Mouse (Mus musculus) brain, embryonic 14.5 days (tissue): ENCODE measurements at regions not wholly inside any gene's neighbourhood (a gene's known extent, or its start where the extent isn't known, plus 50 kb on each side); places are given as distances from the start of the nearest gene placed in this dataset.

ENCODE experiments used
- CTCF ChIP-seq: fragments of 200-500 bp; IDR thresholded peaks from 2 replicates; pipeline ENCODE4 v1.5.1; 2012; ENCODE audit warnings: inconsistent platforms, mild to moderate bottlenecking, moderate library complexity, borderline replicate concordance; ENCODE audit not compliant: insufficient read depth, insufficient read length; ENCODE audit errors: extremely low read depth
- POLR2A ChIP-seq: fragments of 200-500 bp; IDR thresholded peaks from 2 replicates; pipeline ENCODE4 v1.6.1; 2012; ENCODE audit warnings: mild to moderate bottlenecking, inconsistent platforms, borderline replicate concordance; ENCODE audit not compliant: poor library complexity, insufficient read depth, insufficient read length, severe bottlenecking; ENCODE audit errors: extremely low read depth

DNA sequence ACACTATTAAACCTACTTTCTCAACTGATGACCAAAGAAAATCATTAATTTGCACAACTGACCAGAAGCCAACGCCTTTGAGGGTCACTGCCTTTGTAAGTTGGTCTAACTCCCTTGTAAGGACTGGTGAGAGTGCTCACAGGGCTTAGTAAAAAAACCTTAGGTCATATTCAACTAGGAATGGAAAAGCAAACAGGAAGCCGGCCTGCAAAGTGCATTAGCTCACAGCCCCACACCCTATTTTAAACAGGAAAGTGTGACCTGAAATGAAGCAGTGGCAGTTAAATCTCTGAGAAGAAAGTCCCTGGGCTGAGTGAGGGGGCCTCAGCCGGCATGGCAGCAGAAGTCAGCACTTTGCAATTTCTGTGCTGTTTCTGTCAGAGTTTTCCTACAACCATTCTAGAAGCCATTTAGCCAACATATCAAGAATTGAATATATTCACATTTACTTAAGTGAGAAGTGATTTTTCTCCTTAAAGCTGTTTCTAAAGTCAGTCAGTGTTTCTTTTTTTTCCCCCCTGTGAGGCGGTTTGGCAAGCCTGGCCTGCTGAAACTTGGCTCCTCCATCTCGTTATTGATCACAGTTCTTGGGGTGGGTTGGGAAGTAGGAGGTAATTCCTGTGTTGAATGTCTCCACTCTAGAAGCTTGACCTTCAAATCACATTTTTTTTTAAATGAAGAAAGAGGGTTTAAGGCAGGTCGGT is 232.0 kb upstream of the Ccdc122 start:
- TF ChIP-seq POLR2A (no peak), CTCF (no peak)
